Mouse (Mus musculus) cortical plate, adult 2 months (tissue): ENCODE data around the gene Pop7. TPM values are rescaled to one million over a fixed set of nuclear protein-coding genes. Genes with fewer than 3 reads are reported as not detected.
A peak's percentile ranks its signal among the peaks of the same experiment; 100 is the strongest.

Experiments used
- H3K27ac ChIP-seq: fragments of 200-500 bp; 2 replicates; pipeline ENCODE4 v1.5.1; 2012; ENCODE audit warnings: low read length, control low read depth, inconsistent platforms; ENCODE audit not compliant: insufficient read depth
- H3K4me1 ChIP-seq: fragments of 200-500 bp; 2 replicates; pipeline ENCODE4 v1.6.1; 2011; ENCODE audit warnings: low read length; ENCODE audit not compliant: control insufficient read depth, insufficient read depth
- H3K4me3 ChIP-seq: fragments of 200-500 bp; 2 replicates; pipeline ENCODE4 v1.5.1; 2011; ENCODE audit warnings: mild to moderate bottlenecking, low read length, control low read depth; ENCODE audit not compliant: insufficient read depth
- CTCF ChIP-seq: fragments of 200-500 bp; IDR thresholded peaks from 2 replicates; pipeline ENCODE4 v1.5.1; 2011; ENCODE audit warnings: mild to moderate bottlenecking, control low read depth, low read length; ENCODE audit not compliant: insufficient read depth; ENCODE audit errors: extremely low read depth
- POLR2A ChIP-seq: fragments of 200-500 bp; IDR thresholded peaks from 2 replicates; pipeline ENCODE4 v1.6.1; 2011; ENCODE audit warnings: mild to moderate bottlenecking, low read length, control low read depth; ENCODE audit not compliant: insufficient read depth; ENCODE audit errors: extremely low read depth
- polyA plus RNA-seq: library from polyadenylated mRNA; depleted of rRNA; stranded (reverse); fragments of >200 nt; gene quantifications from 2 replicates; pipeline ENCODE4 v1.2.3, GENCODE M21; 2012

The Pop7 gene
- polyA plus RNA-seq, 1 experiment: 46.4 TPM

- H3K4me3 ChIP-seq: no peak overlapping the region
- no peaks in the 10 kb centered on the region; the same call in 1 of the 2 replicates for H3K4me1 ChIP-seq
- TF ChIP-seq POLR2A (no peak), CTCF (no peak)
- no peak overlapping the region for H3K27ac ChIP-seq
Measured at GRCm38 (mm10) chr5:137521861-137522260, 19.5 kb upstream of the Pop7 start.

DNA sequence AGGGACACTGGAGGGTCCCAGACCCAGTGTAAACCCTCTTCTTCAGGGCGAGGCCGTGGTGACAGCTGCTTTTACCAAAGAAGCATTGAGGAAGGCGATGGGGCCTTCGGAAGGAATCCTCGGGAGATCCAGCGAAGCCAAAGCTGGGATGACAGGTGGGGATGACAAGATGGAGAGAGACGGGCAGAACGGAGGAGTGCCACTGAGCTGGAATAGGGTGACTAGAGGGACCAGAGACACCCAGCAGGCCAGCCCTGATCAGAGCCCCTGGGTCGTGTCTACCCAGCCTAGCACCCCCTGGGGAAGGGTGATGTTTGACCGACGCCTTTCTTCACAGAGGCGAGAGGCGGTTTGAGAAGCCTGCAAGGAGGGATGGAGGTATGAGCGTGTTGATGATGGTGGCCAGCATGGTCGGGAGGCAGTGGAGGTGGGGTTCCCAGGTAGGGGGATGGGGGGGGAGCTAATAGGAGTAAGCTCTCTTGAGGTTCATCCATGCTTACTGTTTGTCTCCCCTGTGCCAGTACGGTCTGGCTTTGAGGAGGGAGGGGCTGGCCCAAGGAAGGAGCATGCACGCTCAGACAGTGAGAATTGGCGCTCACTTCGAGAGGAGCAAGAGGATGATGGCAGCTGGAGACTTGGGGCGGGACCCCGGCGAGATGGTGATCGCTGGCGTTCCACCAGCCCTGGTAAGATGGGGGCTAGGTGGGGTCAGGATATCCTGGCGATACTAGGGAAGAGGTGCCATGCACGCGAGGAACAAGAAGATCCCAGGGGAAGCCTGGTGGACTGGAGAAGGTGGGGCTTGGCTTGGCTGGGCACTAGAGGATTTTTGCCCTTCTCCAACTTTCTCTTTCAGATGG is 17.6 kb upstream of the Pop7 start:
- H3K4me3 ChIP-seq: no peak overlapping the region
- H3K27ac ChIP-seq: no peak overlapping the region
- TF ChIP-seq POLR2A: no peak
- TF ChIP-seq CTCF: no peak
- H3K4me1 ChIP-seq: no peaks in the 10 kb centered on the region

GRCm38 (mm10) chr5:137518436-137518835 is 16.1 kb upstream of the Pop7 start, which contains the start of gene Gigyf1:
Gene Gigyf1 (plus strand): TSS chr5:137518548.
- Histone ChIP-seq H3K4me3 (no peak within 1 kb of the TSS), H3K4me1 (no peaks in the 10 kb centered on the region)
- peak; percentile 37 for TF ChIP-seq CTCF
- TF ChIP-seq POLR2A: no peak

DNA sequence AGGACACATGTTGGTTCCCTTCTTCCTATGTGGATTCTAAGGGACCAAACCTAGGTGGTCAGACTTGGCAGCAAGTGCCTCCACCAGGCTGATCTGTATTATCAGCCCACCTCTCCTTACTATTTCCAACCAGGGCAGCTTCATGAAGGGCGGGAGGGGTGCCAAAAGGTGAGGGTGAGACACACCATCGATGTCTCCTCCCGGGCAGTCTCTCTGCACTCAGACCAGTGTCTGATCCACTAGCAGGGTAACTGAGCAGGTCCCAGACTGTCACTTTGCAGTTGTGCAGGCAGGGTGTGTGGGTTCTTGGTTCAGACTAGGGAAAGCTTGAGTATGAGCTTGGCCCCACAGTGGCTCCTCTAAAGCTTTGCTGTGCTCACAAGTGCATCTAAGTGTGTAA is 12.5 kb upstream of the Pop7 start:
- TF ChIP-seq POLR2A (no peak), CTCF (no peak)
- no peak overlapping the region for H3K27ac ChIP-seq
- no peak overlapping the region for H3K4me3 ChIP-seq
- peaks cover 6% of the 10 kb centered on the region for H3K4me1 ChIP-seq

More at GRCm38 (mm10) chr5:137518436-137518835, 16.1 kb upstream of the Pop7 start, which contains the start of gene Gigyf1:
- no peak within 1 kb of the TSS for H3K27ac ChIP-seq

- TF ChIP-seq POLR2A: no peak
- no peak for TF ChIP-seq CTCF
- Histone ChIP-seq H3K27ac (no peak overlapping the region), H3K4me3 (no peak overlapping the region), H3K4me1 (peaks cover 6% of the 10 kb centered on the region)
Measured at GRCm38 (mm10) chr5:137513951-137514721, 11.8 kb upstream of the Pop7 start.

GRCm38 (mm10) chr5:137512847-137513794 is 10.8 kb upstream of the Pop7 start:
- no peak overlapping the region for H3K27ac ChIP-seq
- H3K4me1 ChIP-seq: peaks cover 6% of the 10 kb centered on the region
- no peak overlapping the region for H3K4me3 ChIP-seq
- TF ChIP-seq CTCF: peak; percentile 51
- no peak for TF ChIP-seq POLR2A

DNA sequence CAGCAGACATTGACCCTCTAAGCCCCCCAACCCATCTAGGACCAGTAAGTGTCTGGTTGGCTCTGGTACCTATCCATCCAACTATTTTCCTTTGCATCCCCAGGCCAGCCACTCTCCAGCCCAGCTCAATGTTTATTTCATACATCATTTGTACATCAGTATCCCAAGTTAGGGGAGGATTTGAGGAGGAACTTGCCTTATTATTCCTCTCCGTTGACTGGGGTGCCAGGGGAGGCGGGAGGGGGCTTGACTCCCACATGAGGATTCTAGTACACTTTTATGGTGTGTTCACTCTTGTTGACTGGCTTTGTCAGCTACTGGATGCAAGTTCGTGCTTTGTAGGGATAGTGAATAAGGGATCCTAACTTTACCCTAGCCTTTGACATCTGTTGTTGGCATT is 9.4 kb upstream of the Pop7 start:
- Histone ChIP-seq H3K4me1 (peaks cover 6% of the 10 kb centered on the region), H3K4me3 (peak overlapping the region; percentile 70), H3K27ac (no peak overlapping the region)
- TF ChIP-seq POLR2A (no peak), CTCF (no peak)

- 0 out of 2 replicates have a peak overlapping the region, but pooled peaks have one; percentile 58 for H3K27ac ChIP-seq
- peak overlapping the region; percentile 70 for H3K4me3 ChIP-seq
- TF ChIP-seq CTCF (no peak), POLR2A (no peak)
- peaks cover 6% of the 10 kb centered on the region for H3K4me1 ChIP-seq
Measured at GRCm38 (mm10) chr5:137510573-137511390, 8.5 kb upstream of the Pop7 start.
